Mouse (Mus musculus) lung, postnatal 14 days (tissue): ENCODE data around the gene Sugp2.

Experiments
- DNase-seq: peaks from one replicate; pipeline ENCODE4 v3.0.0; 2021

The Sugp2 gene

DNA sequence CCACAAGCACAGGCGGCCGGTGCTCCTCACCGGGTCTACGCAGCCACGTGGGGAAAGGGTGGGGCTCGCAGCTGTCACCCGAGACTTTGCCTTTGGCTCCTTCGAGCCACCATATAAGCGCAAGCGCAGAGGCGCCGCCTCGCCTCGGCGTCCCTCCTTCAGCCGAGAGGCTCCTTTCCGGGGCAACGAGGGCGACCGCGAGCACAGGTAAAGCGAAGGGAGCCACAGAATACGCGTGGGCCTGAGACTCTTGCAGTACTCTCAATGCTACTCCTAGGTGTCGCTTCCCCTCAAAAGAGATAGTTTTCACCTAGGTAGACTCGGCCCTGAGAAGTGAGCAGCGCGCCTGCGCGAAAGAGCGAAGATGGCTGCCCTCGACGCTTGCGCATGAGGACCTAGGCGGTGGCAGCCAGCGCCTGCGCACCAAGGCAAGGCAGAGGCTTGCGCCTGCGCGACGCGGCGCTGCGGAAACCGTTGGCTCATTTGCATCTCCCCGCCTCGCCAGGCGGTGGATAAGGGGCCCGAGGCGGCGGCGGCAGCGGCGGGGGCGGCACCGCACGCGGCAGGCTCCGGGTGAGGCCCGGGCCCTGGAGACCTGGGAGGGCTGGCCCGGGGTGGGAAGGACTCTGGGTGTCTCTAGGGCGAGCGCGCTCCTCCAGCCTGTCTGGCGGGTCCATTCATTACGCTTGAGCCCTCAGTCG is at the start of gene Sugp2, which contains the start of gene Armc6:
Gene Sugp2 (plus strand): TSS at position 147 of the 701 bp plus-strand sequence.
Gene Armc6 (minus strand): TSS at position 387 of the 701 bp plus-strand sequence.
- peak; percentile 96 for DNase-seq

DNA sequence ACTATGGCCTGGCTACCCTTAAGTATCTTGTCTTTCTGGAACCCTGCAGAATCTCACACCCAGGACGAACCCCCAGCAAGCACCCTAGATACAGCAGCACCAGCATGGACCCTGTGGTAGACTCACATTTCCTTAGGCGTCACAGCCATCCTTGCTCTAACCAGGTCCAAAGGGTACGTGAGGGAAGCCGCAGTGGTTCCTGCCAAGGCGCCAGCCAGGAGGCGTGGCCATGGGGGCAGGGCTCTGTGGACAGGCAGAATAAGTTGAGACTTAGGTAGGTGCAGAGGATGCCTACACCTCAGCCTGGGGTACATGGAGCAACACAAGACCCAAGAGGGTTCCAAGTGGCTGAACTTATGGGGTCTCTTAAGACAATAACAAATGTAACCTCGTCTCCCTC is 45.3 kb upstream of the Sugp2 start:
- DNase-seq: no peak

DNA sequence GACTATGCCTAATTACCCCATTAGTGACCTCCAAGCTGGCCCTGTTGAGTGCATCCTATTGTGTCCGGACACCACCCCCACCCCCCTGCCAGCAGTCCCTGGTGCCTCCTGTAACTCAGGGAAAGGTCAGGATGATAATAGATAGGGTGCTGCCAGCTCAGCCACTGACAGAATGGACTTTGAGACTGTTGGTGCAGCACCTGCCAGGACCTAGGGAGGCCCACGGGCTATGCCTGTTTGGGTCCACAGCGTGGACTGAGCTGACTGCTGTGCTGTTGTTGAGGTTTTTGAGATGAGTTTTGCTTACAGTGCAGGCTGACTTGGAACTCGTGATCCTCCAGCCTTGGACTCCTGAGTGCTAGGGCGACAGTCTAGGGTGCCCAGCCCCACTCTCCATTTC is 40.8 kb upstream of the Sugp2 start:
- DNase-seq: no peak

DNA sequence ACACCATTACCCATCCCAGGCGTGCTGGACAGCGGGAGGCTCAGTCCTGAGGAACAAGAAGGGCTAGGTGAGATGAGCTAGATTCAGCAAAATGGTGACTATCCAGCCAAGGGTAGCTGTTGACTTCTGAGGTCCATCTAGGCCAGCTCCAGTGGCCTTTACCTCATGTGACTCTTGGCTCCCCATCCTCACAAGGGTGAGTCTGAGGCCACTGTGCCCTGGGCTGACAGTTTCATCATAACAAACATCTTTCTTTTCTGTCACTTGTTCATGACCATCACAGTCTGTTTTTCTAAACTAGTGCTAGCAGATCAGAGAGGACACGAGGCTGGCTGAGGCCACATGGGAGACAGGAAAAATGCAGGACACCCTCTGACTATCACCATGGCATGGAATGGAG is 39.8 kb upstream of the Sugp2 start:
- no peak for DNase-seq

DNA sequence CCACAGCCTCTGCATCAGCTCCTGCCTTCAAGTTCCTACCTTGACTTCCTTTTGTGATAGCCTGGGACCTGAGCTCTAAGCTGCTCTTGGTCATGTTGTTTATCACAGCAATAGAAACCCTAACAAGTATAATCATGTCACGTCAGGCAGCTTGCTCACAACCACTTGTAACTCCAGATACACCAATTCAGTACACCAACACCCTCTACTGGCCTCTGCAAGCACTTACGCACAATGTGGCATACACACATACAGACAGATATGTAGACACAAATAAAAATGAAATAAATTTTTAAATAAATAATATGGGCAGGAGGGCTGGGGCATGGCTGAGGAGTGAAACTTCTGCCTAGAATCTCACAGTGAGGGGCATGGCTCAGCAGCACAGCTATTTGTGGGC is 38.3 kb upstream of the Sugp2 start:
- no peak for DNase-seq

- no peak for DNase-seq
Observed at GRCm38 (mm10) chr8:70197603-70198002, 36.4 kb upstream of the Sugp2 start.

GRCm38 (mm10) chr8:70200098-70200681 is 33.8 kb upstream of the Sugp2 start:
- DNase-seq: peak; percentile 67

DNA sequence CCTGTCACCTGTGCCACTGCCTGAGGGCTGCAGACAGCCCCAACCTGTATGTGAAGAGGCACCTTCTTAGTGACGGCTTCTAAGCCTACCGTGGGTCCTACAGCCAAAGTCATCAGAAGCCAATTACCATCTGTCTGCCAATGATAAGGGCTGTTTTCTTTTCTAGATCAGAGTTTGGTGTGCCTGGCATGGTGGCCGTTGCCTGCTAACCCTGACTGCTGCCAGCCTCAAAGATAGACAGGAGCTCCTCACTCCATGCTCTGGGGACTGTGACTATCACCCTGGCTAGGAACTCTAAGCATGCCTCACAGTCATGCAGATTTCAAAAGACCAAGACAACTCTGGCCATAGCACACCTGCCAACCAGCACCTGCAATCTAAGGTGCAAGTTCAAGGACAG is 32.6 kb upstream of the Sugp2 start:
- no peak for DNase-seq

DNA sequence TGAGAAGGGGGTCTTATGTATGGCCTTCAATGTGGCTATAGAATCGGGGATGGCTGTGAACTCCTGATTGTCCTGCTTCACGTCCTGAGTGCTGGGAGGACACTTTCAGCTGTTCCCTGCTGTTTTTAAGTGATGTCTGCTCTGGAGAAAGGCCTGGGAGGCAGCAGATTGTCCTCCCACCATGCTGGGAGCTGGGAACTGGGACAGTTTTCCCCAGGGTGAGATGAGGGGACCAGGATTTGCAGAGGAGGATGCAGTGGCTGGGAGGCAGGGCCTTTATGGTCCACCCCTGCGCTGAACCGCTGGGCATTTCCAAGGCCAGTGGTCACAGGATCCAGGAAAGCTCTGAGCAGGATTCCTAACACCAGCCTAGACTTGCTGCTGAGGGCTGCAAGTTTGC is 31.0 kb upstream of the Sugp2 start:
- no peak for DNase-seq

DNA sequence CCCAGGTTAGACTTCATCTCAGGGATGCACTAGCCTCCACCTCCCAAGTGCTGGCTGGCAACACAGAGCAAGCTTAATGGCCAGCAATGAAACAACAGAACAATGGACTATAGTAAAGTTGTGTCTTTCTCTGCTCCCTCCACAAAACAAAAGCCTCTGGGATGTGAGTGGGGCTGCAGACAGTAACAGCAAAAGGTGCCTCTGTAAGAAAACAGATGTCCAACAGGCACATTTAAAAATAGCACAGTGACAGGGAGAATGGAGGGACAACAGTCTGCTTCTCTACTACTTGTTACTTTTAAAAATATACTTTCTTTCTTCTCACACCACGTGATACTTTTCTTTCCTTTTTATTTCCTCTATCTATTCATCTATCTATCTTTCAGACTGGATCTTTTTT is 29.3 kb upstream of the Sugp2 start:
- no peak for DNase-seq

DNA sequence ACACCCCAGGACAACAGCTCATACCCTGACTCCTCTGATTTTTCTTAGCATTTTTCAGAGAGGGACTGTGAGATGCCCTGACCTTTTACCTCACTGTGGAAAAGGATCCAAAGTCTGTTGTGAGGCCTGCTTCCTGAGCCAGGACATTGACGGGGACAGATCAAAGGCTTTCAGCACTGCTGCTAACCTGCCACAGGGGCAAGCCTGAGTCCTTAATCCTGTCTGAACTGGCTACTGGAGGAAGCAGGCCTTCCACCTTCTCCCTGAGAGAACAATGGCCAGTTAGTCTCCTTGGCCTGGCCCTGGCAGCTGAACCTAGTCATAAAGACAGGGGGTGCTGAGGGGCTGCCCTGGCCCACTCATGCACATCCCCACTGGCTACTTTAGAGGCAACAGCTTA is 25.9 kb upstream of the Sugp2 start:
- no peak for DNase-seq

DNA sequence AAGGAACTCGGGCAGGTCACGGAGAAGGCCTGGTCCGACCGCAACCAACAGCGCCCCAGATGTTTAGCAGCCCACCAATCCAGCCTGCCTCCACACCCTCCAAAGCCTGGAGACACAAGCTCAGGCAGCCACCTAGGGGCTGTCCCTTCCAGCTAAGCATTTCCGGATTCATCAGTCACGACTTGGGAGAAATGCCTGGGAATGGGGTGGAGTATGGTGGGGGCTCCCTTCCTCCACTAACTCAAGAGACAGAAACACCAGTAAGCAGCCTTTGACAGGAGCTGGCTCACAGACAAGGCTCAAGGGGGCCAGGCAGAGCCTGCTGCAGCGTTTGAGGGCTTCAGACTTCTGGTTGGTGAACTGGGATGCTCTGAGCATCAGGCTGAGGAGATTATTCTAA is 23.5 kb upstream of the Sugp2 start:
- peak; percentile 27 for DNase-seq

- DNase-seq: no peak
Observed at GRCm38 (mm10) chr8:70211275-70211674, 22.8 kb upstream of the Sugp2 start.

- no peak for DNase-seq
Observed at GRCm38 (mm10) chr8:70211726-70212111, 22.3 kb upstream of the Sugp2 start.

- peak; percentile 97 for DNase-seq
Observed at GRCm38 (mm10) chr8:70212112-70213055, 21.6 kb upstream of the Sugp2 start, which contains the start of gene Slc25a42. Gene Slc25a42, minus strand, starts transcription at chr8:70212305.

- DNase-seq: no peak
Observed at GRCm38 (mm10) chr8:70214411-70214810, 19.6 kb upstream of the Sugp2 start.

- DNase-seq: no peak
Observed at GRCm38 (mm10) chr8:70215092-70215491, 18.9 kb upstream of the Sugp2 start.

GRCm38 (mm10) chr8:70216161-70216560 is 17.9 kb upstream of the Sugp2 start:
- DNase-seq: peak; percentile 28

GRCm38 (mm10) chr8:70216566-70216965 is 17.5 kb upstream of the Sugp2 start:
- DNase-seq: peak; percentile 82

DNA sequence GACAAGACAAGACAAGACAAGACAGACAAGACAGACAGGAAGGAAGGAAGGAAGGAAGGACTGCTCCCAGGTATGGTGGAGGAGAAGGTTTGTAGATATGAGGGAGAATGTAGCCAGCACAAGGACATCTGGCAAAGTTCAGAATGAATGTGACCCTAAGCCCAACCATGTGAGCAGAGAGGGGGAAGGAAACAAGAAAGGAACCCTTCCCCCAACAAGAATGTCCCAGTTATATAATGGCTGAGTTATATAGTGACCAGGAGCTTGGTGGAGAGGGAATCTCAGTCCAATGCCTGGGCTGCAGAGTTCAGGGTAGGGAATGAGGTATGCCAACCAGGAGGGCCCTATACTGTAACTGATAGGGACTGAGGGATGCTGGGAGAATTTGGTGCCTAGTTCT is 16.6 kb upstream of the Sugp2 start:
- no peak for DNase-seq

DNA sequence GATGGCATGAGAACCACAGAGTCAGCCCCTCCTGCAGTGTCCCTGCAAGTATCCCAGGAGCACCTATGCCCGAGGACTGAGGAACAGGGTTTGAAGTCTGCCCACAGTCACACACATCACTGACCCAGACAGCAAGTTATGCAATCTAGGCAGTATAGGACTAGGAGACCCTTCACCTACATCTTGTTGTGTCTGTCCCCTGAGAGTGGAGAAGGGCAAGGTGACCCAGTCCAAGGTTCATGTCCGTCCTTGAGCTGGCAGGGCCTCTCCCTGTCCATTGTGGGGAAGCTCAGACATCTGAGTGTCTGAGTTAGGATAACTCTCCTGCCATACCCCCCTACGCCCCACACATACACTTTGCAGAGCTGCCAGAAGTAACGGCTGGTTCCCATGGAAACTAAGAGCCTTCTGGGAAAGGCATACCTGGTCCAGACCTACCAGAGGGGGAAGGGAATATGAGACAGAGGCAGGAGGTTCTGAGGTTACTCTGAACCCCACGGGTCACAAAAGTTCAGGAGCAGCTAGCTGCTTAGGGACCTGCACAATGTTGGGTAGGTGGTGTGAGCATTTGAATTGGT is 14.8 kb upstream of the Sugp2 start:
- no peak for DNase-seq

- no peak for DNase-seq
Observed at GRCm38 (mm10) chr8:70220236-70220840, 13.7 kb upstream of the Sugp2 start.

- DNase-seq: no peak
Observed at GRCm38 (mm10) chr8:70220911-70221310, 13.1 kb upstream of the Sugp2 start.
